Mouse (Mus musculus): ENCODE data around the gene Sycp3. TPM values are rescaled to one million over a fixed set of nuclear protein-coding genes. Genes with fewer than 3 reads are reported as not detected.
"Not testable (repeated sequence)": the region's sequence is repeated elsewhere in the genome, so short reads cannot be mapped to it uniquely, and the experiment has no call there.

The Sycp3 gene
- polyA plus RNA-seq, 1 experiment: 0.54 TPM

GRCm38 (mm10) chr10:88511355-88511754 lies 52.0 kb downstream of the Sycp3 start:
- WGBS: 89% methylated on average over 9 of the region's 9 CpGs
- Histone ChIP-seq H3K4me3 (replicated peaks; ENCODE audit: insufficient read depth, low read depth, low read length) (no peak overlapping the region), H3K27ac (ENCODE audit: insufficient read depth, low read length) (no peak overlapping the region), H3K4me1 (ENCODE audit: control insufficient read depth, insufficient read depth, low read length) (no peaks in the 10 kb centered on the region), H3K27me3 (ENCODE audit: control insufficient read depth, insufficient read depth, low read length) (no peaks in the 10 kb centered on the region)
- DNase-seq: no peak
- TF ChIP-seq POLR2A (IDR thresholded peaks at IDR 0.05; ENCODE audit: borderline replicate concordance, insufficient read depth, low read length) (no peak), CTCF (IDR thresholded peaks at IDR 0.05; ENCODE audit: borderline replicate concordance, insufficient read depth, low read depth, low read length) (no peak)

- Histone ChIP-seq H3K4me3 (replicated peaks; ENCODE audit: insufficient read depth, low read depth, low read length) (no peak overlapping the region), H3K27ac (ENCODE audit: insufficient read depth, low read length) (no peak overlapping the region), H3K27me3 (ENCODE audit: control insufficient read depth, insufficient read depth, low read length) (no peaks in the 10 kb centered on the region), H3K4me1 (ENCODE audit: control insufficient read depth, insufficient read depth, low read length) (no peaks in the 10 kb centered on the region)
- DNase-seq: no peak
- WGBS: 79% methylated on average over 8 of the region's 8 CpGs
- no peak for TF ChIP-seq POLR2A (IDR thresholded peaks at IDR 0.05; ENCODE audit: borderline replicate concordance, insufficient read depth, low read length)
- no peak for TF ChIP-seq CTCF (IDR thresholded peaks at IDR 0.05; ENCODE audit: borderline replicate concordance, insufficient read depth, low read depth, low read length)
Measured at GRCm38 (mm10) chr10:88513574-88514135, 54.3 kb downstream of the Sycp3 start.

GRCm38 (mm10) chr10:88514495-88514894 lies 55.1 kb downstream of the Sycp3 start:
- peak in 1 of 2 experiments; percentile 10 for DNase-seq
- H3K4me1 ChIP-seq (ENCODE audit: control insufficient read depth, insufficient read depth, low read length): no peaks in the 10 kb centered on the region
- no peak for TF ChIP-seq POLR2A (IDR thresholded peaks at IDR 0.05; ENCODE audit: borderline replicate concordance, insufficient read depth, low read length)
- TF ChIP-seq CTCF (IDR thresholded peaks at IDR 0.05; ENCODE audit: borderline replicate concordance, insufficient read depth, low read depth, low read length): no peak
- H3K27ac ChIP-seq (ENCODE audit: insufficient read depth, low read length): no peak overlapping the region
- WGBS: 50% methylated on average over 2 of the region's 2 CpGs
- H3K27me3 ChIP-seq (ENCODE audit: control insufficient read depth, insufficient read depth, low read length): no peaks in the 10 kb centered on the region
- H3K4me3 ChIP-seq (replicated peaks; ENCODE audit: insufficient read depth, low read depth, low read length): no peak overlapping the region

GRCm38 (mm10) chr10:88515049-88515448 lies 55.7 kb downstream of the Sycp3 start:
- H3K4me3 ChIP-seq (replicated peaks; ENCODE audit: insufficient read depth, low read depth, low read length); DNase-seq; H3K4me1 ChIP-seq (ENCODE audit: control insufficient read depth, insufficient read depth, low read length); H3K27me3 ChIP-seq (ENCODE audit: control insufficient read depth, insufficient read depth, low read length); H3K27ac ChIP-seq (ENCODE audit: insufficient read depth, low read length): not testable (repeated sequence)
- WGBS: 91% methylated on average over 7 of the region's 7 CpGs

- no peak for TF ChIP-seq POLR2A (IDR thresholded peaks at IDR 0.05; ENCODE audit: borderline replicate concordance, insufficient read depth, low read length)
- TF ChIP-seq CTCF (IDR thresholded peaks at IDR 0.05; ENCODE audit: borderline replicate concordance, insufficient read depth, low read depth, low read length): no peak
- H3K27ac ChIP-seq (ENCODE audit: insufficient read depth, low read length): no peak overlapping the region
- H3K4me1 ChIP-seq (ENCODE audit: control insufficient read depth, insufficient read depth, low read length): no peaks in the 10 kb centered on the region
- H3K27me3 ChIP-seq (ENCODE audit: control insufficient read depth, insufficient read depth, low read length): no peaks in the 10 kb centered on the region
- 90% methylated on average over 8 of the region's 8 CpGs for WGBS
- H3K4me3 ChIP-seq (replicated peaks; ENCODE audit: insufficient read depth, low read depth, low read length): no peak overlapping the region
- no peak for DNase-seq
Measured at GRCm38 (mm10) chr10:88522795-88523194, 63.4 kb downstream of the Sycp3 start.

Other genes with a start within 250 kb of the Sycp3 start
- 0.43 and 0.80 TPM in 2 replicates for gene Dram1, start 80.5 kb upstream of the Sycp3 start, polyA plus RNA-seq (2012; rRNA removed)
- gene Gnptab, start 80.4 kb upstream of the Sycp3 start, polyA plus RNA-seq (2012; rRNA removed): 38.8 and 41.2 TPM in 2 replicates
- 38.9 and 40.6 TPM in 2 replicates for gene Chpt1, start 44.5 kb downstream of the Sycp3 start, polyA plus RNA-seq (2012; rRNA removed)
- gene Mybpc1, start 145.6 kb downstream of the Sycp3 start, polyA plus RNA-seq (2012; rRNA removed): 37.1 and 46.5 TPM in 2 replicates
- gene Spic, start 225.4 kb downstream of the Sycp3 start, polyA plus RNA-seq (2012; rRNA removed): 0.05 TPM in 2 replicates

Measured in cerebellum, adult 2 months (tissue).